Mouse (Mus musculus) olfactory bulb, adult 2 months (tissue): ENCODE measurements around the gene Ndufc2.

Experiments used
- CTCF ChIP-seq: fragments of 200-500 bp; IDR thresholded peaks from 2 replicates; pipeline ENCODE4 v1.5.1; 2012; ENCODE audit warnings: low read depth, mild to moderate bottlenecking, low read length, moderate library complexity; ENCODE audit not compliant: insufficient read depth
- POLR2A ChIP-seq: fragments of 200-500 bp; IDR thresholded peaks from 2 replicates; pipeline ENCODE4 v1.6.1; 2012; ENCODE audit warnings: mild to moderate bottlenecking, low read depth, low read length, moderate library complexity; ENCODE audit not compliant: insufficient read depth

GRCm38 (mm10) chr7:97360955-97361354 lies 38.8 kb upstream of the Ndufc2 start:
- TF ChIP-seq POLR2A (no peak), CTCF (no peak)
